Mouse (Mus musculus) lung, adult 2 months (tissue): ENCODE measurements around the gene Sp7. TPM values are rescaled to one million over a fixed set of nuclear protein-coding genes. Genes with fewer than 3 reads are reported as not detected.
"Not testable (repeated sequence)": the region's sequence is repeated elsewhere in the genome, so short reads cannot be mapped to it uniquely, and the experiment has no call there.

Experiments
- DNase-seq: peaks from one replicate; pipeline ENCODE4 v3.0.0; 2022
- H3K4me1 ChIP-seq: fragments of 200-500 bp; 2 replicates; pipeline ENCODE4 v1.6.1; 2011; ENCODE audit warnings: low read length; ENCODE audit not compliant: control insufficient read depth, insufficient read depth
- H3K4me3 ChIP-seq: fragments of 200-500 bp; replicated peaks from 2 replicates; pipeline ENCODE3; 2011; ENCODE audit warnings: low read depth, mild to moderate bottlenecking, control low read depth, low read length; ENCODE audit errors: extremely low read depth
- CTCF ChIP-seq: fragments of 200-500 bp; IDR thresholded peaks from 2 replicates; pipeline ENCODE4 v1.5.1; 2011; ENCODE audit warnings: mild to moderate bottlenecking, low read length, control low read depth; ENCODE audit not compliant: insufficient read depth
- POLR2A ChIP-seq: fragments of 200-500 bp; IDR thresholded peaks from 2 replicates; pipeline ENCODE4 v1.6.1; 2011; ENCODE audit warnings: low read depth, mild to moderate bottlenecking, control low read depth, low read length, borderline replicate concordance; ENCODE audit errors: extremely low read depth
- WGBS: fragments of 180-500 bp; shearing (Covaris S2); methylation state at CpG from one replicate; pipeline ENCODE4 v1.1.7; 2018; 5-methylcytosine and 5-hydroxymethylcytosine counted together
- polyA plus RNA-seq: library from polyadenylated mRNA; depleted of rRNA; stranded (reverse); fragments of >200 nt; gene quantifications from 2 replicates; pipeline ENCODE4 v1.2.3, GENCODE M21; 2012

Gene Sp7
- polyA plus RNA-seq, 1 experiment, result 0.05 TPM

DNA sequence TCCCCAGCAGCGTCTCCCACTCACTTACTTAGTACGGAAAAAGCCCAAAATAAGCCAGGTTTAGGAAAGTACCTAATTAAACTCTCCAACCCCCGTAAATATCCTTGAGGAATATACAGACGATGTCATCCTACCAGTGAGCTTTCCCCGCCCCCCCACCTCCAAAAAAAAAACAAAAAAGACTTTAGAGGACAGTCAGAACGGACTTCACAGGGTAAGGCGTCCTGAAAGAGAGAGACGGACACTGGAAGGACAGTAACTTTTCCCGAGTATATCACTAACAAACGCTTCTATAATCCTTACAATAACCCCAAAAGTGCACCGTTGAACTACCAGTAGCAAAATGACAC, 16.1 kb downstream of the Sp7 start:
- peaks cover 9% of the 10 kb centered on the region for H3K4me1 ChIP-seq
- TF ChIP-seq POLR2A (no peak), CTCF (no peak)
- 5% methylated on average over 11 of the region's 11 CpGs for WGBS
- peak overlapping the region; percentile 74 for H3K4me3 ChIP-seq
- DNase-seq, result peak; percentile 16

DNA sequence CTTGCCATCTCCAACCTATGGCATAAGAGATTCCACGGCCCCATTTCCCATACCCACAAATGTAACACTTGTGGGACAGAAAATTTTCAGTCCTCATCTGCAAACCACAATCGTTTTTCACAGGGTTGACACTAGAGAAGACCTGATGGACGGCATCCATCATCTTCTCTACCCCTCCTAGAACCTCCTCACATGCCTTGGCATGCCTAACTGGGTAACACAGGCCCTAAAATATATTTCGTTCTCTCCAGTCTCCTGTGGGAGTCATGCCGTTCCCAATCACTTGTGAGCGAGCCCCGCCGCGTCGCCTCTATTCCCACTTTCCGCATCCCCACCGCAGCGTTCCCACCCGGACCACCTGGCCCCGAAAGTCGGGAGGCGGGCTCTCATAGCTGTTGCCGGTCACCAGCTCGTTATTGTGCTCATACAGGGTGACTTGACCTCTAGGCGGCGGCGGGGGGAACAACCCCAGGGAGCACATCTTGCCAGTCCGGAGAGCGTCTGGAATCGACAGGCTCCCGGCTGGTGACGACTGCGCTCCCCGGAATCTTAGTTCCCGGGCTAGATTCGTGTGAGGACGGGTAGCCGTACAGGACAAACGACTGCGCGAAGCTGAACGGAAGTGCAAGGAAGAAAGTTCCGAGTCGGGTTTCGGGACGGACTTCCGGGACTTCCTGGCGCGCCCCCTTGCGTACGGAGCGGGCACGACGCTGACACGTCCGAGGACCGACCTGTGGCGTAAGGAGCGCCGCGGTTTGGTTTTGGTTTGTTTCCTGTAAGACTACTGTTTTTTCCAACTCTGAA, 16.6 kb downstream of the Sp7 start, which contains the start of gene Aaas:
TSS of gene Aaas (minus strand) at position 634 of the 804 bp plus-strand sequence.
- peak; percentile 66 for TF ChIP-seq CTCF
- peak; percentile 91 for TF ChIP-seq POLR2A
- Histone ChIP-seq H3K4me1 (peaks cover 9% of the 10 kb centered on the region), H3K4me3 (peak within 1 kb of the TSS; percentile 74)
- under 1% methylated on average over 56 of the region's 56 CpGs for WGBS
- DNase-seq, result peak; percentile 94

DNA sequence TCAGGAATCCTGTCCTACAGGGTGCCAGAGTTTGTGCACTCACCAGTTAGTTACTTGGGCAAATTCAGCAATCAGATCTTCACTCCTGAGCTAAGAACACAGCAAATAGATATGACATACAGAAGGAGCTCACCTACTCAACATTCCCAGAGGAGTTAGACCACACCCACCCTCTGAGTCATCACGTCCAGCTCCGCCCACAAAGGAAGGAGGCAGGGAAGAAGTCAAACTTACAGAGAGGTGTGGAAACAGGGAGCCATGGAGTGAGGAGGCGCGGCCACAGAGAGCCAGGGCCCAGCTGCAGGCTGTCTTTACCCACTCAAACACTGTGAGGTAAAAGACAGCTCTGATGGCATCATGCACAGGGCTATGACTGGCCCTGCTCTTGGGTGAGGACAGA, 20.5 kb downstream of the Sp7 start:
- TF ChIP-seq CTCF (no peak), POLR2A (no peak)
- Histone ChIP-seq H3K4me3 (no peak overlapping the region), H3K4me1 (peaks cover 6% of the 10 kb centered on the region; the same call in 1 of the 2 replicates)
- no peak for DNase-seq
- 68% methylated on average over 4 of the region's 4 CpGs for WGBS

DNA sequence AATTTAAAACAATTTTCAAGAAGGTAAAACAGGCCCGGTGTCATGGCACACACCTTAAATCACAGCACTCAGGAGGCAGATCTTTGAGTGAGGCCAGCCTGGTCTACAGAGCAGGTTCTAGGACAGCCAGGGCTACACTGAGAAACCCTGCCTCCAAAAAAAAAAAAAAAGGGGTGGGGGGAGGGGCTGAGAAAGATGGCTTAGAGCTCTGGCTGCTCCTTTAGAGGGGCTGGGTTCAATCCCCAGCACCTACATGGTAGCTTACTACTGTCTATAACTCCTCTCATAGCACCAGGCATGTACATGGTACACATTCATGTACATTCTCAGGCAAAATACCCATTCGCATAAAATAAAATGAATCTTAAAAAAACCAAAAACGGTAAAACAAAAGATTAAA, 22.5 kb downstream of the Sp7 start:
- TF ChIP-seq POLR2A (no peak), CTCF (no peak)
- Histone ChIP-seq H3K4me3 (no peak overlapping the region), H3K4me1 (no peaks in the 10 kb centered on the region)
- 88% methylated on average over 3 of the region's 3 CpGs for WGBS
- no peak for DNase-seq

DNA sequence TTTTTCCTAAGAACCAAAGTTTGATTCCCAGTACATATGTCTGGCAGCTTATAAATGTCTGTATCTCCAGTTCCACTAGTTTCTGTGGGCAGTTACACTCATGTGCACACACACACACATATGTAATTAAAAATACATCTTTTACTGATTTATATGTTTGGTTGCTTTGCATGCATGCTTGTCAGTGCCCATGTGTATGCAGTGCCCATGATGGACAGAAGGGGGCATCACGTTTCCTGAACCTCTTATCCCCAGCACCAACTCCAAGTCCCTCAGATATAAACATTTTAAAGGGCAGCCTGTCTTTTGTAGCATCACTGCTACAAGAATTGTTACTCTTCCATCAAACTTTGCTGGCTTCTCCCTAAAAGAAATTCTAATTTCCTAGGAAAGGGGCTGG, 25.4 kb downstream of the Sp7 start:
- WGBS, result 9% methylated on average over 1 of the region's 1 CpGs
- peak; percentile 40 for DNase-seq

DNA sequence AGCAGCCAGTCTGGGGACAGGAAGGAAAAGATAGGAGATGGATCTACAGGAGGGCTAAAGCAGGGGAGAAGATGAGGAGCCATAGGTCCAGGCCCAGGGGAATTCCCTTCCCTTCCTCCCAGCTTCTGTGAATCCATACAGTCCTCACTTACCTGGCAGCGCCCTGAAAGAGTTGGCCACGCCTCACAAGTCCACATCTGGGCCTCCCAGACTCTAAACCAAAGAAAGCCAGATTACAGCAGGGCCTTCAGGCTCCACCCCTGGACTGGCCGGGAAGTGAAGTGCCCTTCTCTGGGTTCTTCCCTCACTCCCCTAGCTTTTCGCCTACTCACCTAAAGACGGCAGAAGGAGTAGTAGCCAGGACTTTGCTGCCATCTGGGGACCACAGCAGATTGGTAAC, 27.4 kb downstream of the Sp7 start:
- TF ChIP-seq CTCF (no peak), POLR2A (no peak)
- Histone ChIP-seq H3K4me3 (no peak overlapping the region), H3K4me1 (no peaks in the 10 kb centered on the region)
- DNase-seq, result no peak
- WGBS, result 66% methylated on average over 5 of the region's 5 CpGs

More for the DNA sequence above, 25.4 kb downstream of the Sp7 start:
- no peaks in the 10 kb centered on the region for H3K4me1 ChIP-seq
- TF ChIP-seq POLR2A (no peak), CTCF (peak; percentile 79)
- no peak overlapping the region for H3K4me3 ChIP-seq

DNA sequence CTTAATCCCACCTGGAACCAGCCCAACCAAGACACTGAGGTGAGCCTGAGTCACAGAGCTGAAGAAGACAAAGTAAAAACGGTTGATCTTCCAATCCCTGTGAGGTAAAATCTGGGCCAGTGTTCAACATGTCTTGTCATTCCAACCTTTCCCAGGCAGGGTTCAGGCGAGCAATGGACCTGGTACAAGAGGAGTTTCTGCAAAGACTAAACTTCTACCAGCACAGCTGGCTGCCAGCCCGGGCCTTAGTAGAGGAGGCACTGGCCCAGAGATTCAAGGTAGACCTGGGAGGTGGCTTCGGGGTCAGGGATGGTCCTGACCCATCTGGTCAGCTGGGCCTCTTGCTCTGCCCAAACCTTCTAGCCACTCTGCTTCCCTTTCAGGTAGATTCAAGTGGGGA, 30.0 kb downstream of the Sp7 start:
- Histone ChIP-seq H3K4me1 (no peaks in the 10 kb centered on the region), H3K4me3 (no peak overlapping the region)
- TF ChIP-seq CTCF (no peak), POLR2A (no peak)
- no peak for DNase-seq
- WGBS, result 84% methylated on average over 4 of the region's 4 CpGs

DNA sequence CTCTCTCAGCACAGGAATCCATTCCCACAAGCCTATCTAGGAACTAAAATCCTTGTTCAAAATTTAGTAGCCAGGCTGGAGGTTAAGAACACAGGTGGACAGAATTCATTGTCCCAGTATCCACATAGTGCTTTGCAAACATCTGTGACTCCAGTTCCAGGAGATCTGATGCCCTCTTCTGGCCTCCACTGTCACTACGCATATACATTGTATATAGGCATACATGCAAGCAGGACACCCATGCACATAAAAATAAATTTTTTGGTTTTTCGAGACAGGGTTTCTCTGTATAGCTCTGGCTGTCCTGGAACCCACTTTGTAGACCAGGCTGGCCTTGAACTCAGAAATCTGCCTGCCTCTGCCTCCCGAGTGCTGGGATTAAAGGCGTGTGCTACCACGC, 31.1 kb downstream of the Sp7 start:
- H3K4me3 ChIP-seq, DNase-seq, H3K4me1 ChIP-seq: not testable (repeated sequence)
- WGBS, result 91% methylated on average over 5 of the region's 5 CpGs

DNA sequence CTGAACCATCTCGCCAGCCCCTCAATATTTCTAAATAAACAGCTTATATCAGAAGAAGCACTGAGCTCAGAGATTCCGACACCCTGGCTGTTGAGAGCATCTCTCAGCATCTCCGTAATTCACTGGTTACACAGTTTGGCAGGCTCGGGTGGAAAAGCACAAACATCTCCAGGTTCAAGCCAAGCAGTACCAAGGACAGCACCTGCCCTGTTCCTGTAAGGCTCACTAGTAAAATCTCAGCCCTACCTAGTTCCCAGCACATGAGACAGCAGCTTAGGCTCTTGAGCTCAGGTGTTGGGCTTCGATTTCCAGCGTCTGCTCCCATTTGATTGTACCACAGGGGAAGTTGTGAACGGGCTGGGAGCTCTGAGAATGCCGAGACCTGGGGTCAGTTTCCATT, 31.7 kb downstream of the Sp7 start:
- Histone ChIP-seq H3K4me3 (no peak overlapping the region), H3K4me1 (no peaks in the 10 kb centered on the region; the same call in 1 of the 2 replicates)
- TF ChIP-seq CTCF (no peak), POLR2A (no peak)
- no peak for DNase-seq
- WGBS, result 81% methylated on average over 8 of the region's 8 CpGs

DNA sequence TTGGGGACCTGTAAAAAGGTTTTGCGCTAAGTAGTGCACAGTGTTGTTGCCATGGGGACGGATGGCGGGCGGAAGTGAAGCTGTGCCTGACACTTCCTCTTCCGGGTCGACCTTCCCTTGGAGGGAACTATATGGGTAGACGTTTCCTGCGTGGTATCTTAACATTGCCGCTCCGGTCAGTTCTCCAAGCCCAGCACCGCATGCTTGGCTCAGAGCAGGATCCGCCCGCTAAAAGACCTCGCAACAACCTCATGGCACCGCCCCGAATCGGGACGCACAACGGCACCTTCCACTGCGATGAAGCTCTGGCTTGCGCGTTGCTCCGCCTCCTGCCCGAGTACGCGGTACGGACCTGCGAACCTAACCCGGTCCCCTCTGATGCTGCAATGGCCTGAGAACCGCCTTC, 35.4 kb downstream of the Sp7 start, which contains the start of gene Myg1:
TSS of gene Myg1 (plus strand) at position 100 of the 406 bp plus-strand sequence.
- Histone ChIP-seq H3K4me1 (no peaks in the 10 kb centered on the region; the same call in 1 of the 2 replicates), H3K4me3 (peak within 1 kb of the TSS; percentile 96)
- under 1% methylated on average over 30 of the region's 30 CpGs for WGBS
- TF ChIP-seq POLR2A (peak; percentile 81; the same call in 1 of the 2 replicates), CTCF (no peak)
- DNase-seq, result peak; percentile 76
